Mouse (Mus musculus) testis, adult 2 months (tissue): ENCODE measurements at regions not wholly inside any gene's neighbourhood (a gene's known extent, or its start where the extent isn't known, plus 50 kb on each side); places are given as distances from the start of the nearest gene placed in this dataset.

Experiments used
- CTCF ChIP-seq: fragments of 200-500 bp; IDR thresholded peaks from 2 replicates; pipeline ENCODE4 v1.5.1; 2012; ENCODE audit warnings: low read depth, mild to moderate bottlenecking, inconsistent platforms, low read length, moderate library complexity; ENCODE audit not compliant: control insufficient read depth, insufficient read depth, insufficient replicate concordance
- POLR2A ChIP-seq: fragments of 200-500 bp; IDR thresholded peaks from 2 replicates; pipeline ENCODE4 v1.6.1; 2012; ENCODE audit warnings: low read depth, mild to moderate bottlenecking, inconsistent platforms, low read length, moderate library complexity; ENCODE audit not compliant: control insufficient read depth

DNA sequence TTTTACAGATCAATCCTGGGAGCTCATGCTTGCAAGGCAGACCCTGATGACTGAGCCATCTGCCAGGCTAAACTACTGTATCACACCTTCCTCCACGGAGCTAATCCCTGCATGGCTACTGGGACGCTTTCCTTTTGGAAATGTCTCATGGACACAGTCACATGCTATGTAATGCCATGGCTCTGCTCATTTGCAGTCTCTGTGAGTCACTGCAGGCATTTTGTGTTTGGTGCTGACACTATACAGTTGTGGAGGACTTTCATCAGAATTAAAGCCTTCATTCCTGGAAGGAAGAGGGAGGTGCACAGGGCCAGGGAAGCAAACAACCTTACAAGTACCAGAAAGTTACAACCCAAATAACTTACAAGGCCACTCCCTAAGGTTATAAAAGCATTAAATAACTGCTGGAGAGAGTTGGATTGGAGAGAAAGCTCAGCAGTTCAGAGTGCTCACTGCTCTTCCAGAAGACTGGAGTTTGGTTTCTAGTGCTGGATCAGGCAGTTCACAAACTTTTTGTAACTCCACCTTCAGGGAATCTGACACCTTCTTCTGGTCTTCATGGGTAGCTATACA is 544.3 kb upstream of the Hs6st1 start:
- TF ChIP-seq CTCF (no peak), POLR2A (no peak)
